Mouse (Mus musculus): ENCODE measurements at regions not wholly inside any gene's neighbourhood (a gene's known extent, or its start where the extent isn't known, plus 50 kb on each side); places are given as distances from the start of the nearest gene placed in this dataset.
A peak's percentile ranks its signal among the peaks of the same experiment; 100 is the strongest.

DNA sequence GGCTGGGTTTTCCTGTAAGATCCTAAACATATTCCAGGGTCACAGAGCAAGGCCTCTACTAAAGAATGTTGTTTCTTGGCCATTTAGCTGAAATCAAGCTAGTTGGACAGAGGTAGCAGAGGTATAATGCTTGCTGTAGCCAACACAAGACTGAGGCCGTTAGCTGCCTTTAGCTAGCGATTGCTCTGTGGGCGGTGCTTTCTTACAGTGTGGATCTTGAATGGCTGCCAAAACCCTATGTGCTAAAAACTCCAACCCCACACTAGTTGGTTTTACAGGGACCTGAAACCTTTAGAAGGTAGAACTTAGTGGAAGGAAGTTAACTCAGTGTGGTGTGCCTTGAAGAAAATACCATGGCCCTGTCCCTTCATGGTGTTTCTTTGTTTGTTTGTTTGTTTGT, 110.9 kb upstream of the Tmc1 start:
- ATAC-seq (ENCODE audit: low FRiP score, low read depth): no peak
- H3K4me3 ChIP-seq: no peak overlapping the region
- H3K27ac ChIP-seq (replicated peaks): no peak overlapping the region
- H3K4me1 ChIP-seq: no peaks in the 10 kb centered on the region
- no peaks in the 10 kb centered on the region for H3K9me3 ChIP-seq
- no peaks in the 10 kb centered on the region for H3K27me3 ChIP-seq
- no peak overlapping the region for H3K9ac ChIP-seq (replicated peaks)
- H3K4me2 ChIP-seq (replicated peaks): no peak overlapping the region
- H3K36me3 ChIP-seq: no peaks in the 10 kb centered on the region
- WGBS: 86% methylated on average over 3 of the region's 3 CpGs

DNA sequence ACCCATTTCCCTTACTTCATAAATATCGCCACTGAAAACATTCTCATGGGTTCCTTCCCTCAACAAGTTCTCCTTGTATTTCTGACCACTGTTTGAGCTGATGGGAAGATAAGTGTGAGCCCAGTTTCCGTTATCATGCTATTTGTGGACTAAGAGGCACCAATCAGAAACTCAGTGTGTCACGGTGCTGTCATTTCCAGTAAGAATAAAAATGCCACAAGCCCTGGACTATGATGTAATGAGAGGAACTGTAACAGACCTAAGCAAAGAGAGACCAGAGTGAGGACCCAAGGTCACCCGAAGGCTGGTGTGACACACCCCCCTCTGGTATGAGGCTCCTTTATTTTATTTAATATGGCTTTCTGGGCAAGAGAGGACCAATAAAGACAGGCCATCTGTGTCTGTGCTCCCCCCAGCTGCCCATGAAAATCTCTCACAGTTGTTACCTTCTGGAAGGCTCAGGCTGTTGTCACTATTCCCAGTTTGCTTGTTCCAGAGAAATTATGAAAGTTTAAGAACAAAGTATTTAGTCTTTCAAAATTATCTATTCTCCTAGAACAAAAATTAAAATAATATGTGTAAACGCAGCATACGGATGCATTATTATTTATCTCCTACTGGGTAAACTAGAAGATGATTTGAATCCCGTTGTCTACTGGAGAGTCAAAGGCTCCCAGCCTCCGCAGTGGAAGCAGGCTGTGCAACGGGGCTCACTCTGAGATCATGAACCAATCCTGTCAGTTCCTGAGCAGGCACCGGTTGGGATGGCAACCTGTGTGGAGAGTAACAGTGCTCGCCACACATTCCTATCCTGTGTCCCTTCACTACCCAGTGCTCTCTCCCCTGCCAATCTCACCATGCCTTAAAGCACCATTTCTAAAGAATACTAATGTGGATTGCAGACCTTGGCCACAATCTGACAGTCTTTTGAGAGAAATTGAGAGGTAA, 99.9 kb upstream of the Tmc1 start:
- 68% methylated on average over 11 of the region's 11 CpGs for WGBS
- Histone ChIP-seq H3K27ac (replicated peaks) (no peak overlapping the region), H3K4me2 (replicated peaks) (no peak overlapping the region), H3K4me1 (no peaks in the 10 kb centered on the region), H3K27me3 (no peaks in the 10 kb centered on the region), H3K9me3 (no peaks in the 10 kb centered on the region), H3K4me3 (no peak overlapping the region), H3K9ac (replicated peaks) (no peak overlapping the region), H3K36me3 (no peaks in the 10 kb centered on the region)
- ATAC-seq (ENCODE audit: low FRiP score, low read depth): peak; percentile 85

DNA sequence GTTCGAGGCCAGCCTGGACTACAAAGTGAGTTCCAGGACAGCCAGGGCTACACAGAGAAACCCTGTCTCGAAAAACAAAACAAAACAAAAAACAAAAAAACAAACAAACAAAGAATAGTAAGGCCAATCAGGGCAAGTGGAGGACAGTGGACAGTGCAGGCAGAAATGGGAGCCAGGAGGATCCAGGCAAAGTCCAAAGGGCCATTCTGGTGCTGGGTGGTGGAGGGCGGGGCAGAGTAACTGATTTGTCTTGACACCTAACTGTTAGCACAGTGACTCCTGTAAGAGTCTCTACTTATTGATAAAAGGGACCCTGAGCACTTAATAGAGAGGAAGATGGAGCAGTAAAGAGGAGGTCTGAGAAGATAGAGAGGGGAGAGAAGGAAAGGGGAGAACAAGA, 98.8 kb upstream of the Tmc1 start:
- Histone ChIP-seq H3K4me3 (no peak overlapping the region), H3K36me3 (no peaks in the 10 kb centered on the region), H3K27me3 (no peaks in the 10 kb centered on the region), H3K9me3 (no peaks in the 10 kb centered on the region), H3K9ac (replicated peaks) (no peak overlapping the region), H3K4me1 (no peaks in the 10 kb centered on the region), H3K4me2 (replicated peaks) (no peak overlapping the region), H3K27ac (replicated peaks) (no peak overlapping the region)
- 89% methylated on average over 3 of the region's 3 CpGs for WGBS
- ATAC-seq (ENCODE audit: low FRiP score, low read depth): no peak

DNA sequence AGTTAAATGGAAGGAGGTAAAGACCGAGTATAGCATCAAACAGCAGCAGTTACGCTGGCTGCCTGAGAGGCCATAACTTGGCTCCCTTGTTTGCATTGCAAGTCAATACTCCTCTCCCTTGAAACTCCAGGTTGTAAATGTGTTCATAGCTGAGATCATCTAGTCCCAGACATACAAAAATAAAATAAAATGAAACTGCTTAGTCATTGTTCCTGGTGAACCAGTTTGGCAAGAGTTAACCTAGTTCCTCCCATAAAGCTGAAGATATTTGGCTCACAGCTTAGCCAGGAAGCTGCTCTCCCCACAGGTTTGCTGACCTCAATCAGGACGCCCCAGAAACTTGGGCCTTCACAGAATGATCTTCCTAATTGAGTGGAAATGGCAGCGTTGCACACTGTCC, 97.9 kb upstream of the Tmc1 start:
- H3K9me3 ChIP-seq: no peaks in the 10 kb centered on the region
- H3K36me3 ChIP-seq: no peaks in the 10 kb centered on the region
- H3K27me3 ChIP-seq: no peaks in the 10 kb centered on the region
- H3K4me1 ChIP-seq: no peaks in the 10 kb centered on the region
- H3K4me2 ChIP-seq (replicated peaks): no peak overlapping the region
- H3K4me3 ChIP-seq: no peak overlapping the region
- ATAC-seq (ENCODE audit: low FRiP score, low read depth): no peak
- WGBS: 83% methylated on average over 4 of the region's 4 CpGs
- no peak overlapping the region for H3K9ac ChIP-seq (replicated peaks)
- no peak overlapping the region for H3K27ac ChIP-seq (replicated peaks)

DNA sequence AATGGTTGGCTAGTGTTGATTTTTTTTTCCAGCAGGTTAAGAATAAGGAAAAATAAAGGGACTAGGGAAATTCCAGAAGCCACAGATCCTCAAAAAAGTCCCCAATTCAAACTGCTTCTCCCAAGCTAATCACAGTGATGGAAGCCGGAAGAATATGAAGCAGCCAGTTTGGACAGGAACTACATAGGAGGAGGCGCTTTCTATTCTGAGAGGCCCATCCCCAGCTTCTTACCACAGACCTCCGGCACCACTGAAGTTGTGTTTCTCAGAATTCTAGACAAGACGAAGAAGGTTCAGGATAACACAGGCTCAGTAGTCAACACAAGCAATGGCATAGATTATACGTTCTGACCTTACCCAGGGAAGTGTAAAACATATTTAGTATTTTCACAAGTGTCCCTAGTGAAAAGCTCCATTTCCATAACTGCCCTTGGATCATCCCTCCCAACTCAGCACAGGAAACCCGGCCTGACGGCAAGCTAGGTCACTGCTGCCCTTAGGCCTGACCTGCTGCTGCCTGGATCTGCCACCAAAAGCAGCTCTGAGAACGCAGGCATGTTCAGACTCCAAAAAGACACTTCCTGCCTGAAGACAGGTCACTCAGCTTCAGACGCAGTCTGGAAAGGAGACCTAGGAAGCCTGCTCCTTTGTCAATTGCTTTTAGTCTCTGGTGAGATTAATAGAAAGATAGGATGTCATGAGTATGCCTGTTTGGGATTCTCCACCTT, 97.2 kb upstream of the Tmc1 start:
- Histone ChIP-seq H3K9ac (replicated peaks) (no peak overlapping the region), H3K4me2 (replicated peaks) (no peak overlapping the region), H3K27ac (replicated peaks) (no peak overlapping the region), H3K36me3 (no peaks in the 10 kb centered on the region), H3K4me1 (no peaks in the 10 kb centered on the region), H3K9me3 (no peaks in the 10 kb centered on the region), H3K4me3 (no peak overlapping the region), H3K27me3 (no peaks in the 10 kb centered on the region)
- ATAC-seq (ENCODE audit: low FRiP score, low read depth): no peak
- 80% methylated on average over 9 of the region's 9 CpGs for WGBS

DNA sequence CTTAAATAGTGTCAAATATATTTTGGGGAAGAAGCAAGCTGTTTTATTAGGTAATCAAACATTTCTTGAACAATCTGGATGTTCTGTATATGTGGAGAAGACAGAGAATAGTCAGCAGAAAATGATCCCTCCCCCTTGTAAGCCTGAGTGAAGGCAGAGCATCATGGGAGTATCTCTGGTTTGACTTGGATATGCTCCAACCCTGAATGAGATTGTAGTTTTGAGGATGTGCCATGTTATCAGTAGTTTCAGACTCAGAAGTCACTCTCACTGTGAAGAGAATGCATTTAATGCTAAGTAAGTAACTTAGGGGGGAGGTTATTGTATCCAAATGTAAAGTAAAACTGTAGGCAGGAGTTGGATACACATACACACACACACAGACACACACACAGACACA, 95.3 kb upstream of the Tmc1 start:
- no peaks in the 10 kb centered on the region for H3K27me3 ChIP-seq

DNA sequence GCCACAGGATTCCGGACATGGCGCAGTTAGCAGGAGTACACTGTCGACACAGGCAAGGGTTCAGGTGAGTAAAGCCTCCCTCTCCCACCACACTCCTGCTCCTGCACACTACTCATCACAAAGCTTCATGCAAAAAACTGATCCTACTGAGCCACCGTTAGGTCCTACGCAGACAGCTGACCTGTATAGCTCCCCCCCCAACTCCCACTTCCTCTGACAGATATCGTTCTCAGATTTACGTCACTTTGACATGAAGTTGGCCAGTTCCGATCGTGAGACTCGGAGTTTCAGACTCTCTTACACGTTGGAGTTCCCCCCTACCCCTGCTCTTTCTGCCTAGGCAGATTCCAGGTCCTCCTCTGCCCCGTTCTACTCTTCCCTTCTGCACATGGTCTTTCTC, 91.6 kb upstream of the Tmc1 start:
- no peak for ATAC-seq (ENCODE audit: low FRiP score, low read depth)
- Histone ChIP-seq H3K9me3 (no peaks in the 10 kb centered on the region), H3K36me3 (no peaks in the 10 kb centered on the region), H3K27me3 (no peaks in the 10 kb centered on the region), H3K4me3 (no peak overlapping the region), H3K9ac (replicated peaks) (no peak overlapping the region), H3K4me2 (replicated peaks) (no peak overlapping the region), H3K4me1 (no peaks in the 10 kb centered on the region), H3K27ac (replicated peaks) (no peak overlapping the region)
- WGBS: 89% methylated on average over 12 of the region's 12 CpGs

More for the DNA sequence above, 95.3 kb upstream of the Tmc1 start:
- no peaks in the 10 kb centered on the region for H3K9me3 ChIP-seq
- no peak overlapping the region for H3K4me2 ChIP-seq (replicated peaks)
- no peaks in the 10 kb centered on the region for H3K4me1 ChIP-seq
- H3K4me3 ChIP-seq: no peak overlapping the region
- ATAC-seq (ENCODE audit: low FRiP score, low read depth): no peak
- H3K27ac ChIP-seq (replicated peaks): no peak overlapping the region
- H3K36me3 ChIP-seq: no peaks in the 10 kb centered on the region
- no peak overlapping the region for H3K9ac ChIP-seq (replicated peaks)

DNA sequence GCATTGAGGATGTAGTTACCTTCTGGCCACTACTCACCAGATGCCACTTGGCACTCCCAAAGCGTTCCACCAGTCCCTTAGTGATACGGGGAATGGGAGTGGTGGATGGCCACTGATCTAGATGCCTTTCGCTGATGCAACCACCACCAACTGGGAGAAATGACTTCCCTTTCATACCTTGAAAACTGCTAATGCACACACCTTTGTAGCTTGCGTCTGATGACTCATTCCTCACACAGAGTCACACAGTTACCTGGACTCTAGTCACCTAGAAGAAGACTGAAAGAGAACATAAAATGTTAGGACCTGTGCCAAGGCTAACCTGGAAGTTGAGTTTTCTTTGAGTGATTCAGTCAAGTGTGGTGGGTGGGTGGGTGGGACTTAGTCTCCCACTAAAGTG, 90.0 kb upstream of the Tmc1 start:
- H3K4me3 ChIP-seq: no peak overlapping the region
- ATAC-seq (ENCODE audit: low FRiP score, low read depth): no peak
- H3K4me2 ChIP-seq (replicated peaks): no peak overlapping the region
- 97% methylated on average over 4 of the region's 4 CpGs for WGBS
- no peaks in the 10 kb centered on the region for H3K9me3 ChIP-seq
- no peaks in the 10 kb centered on the region for H3K4me1 ChIP-seq
- H3K27ac ChIP-seq (replicated peaks): no peak overlapping the region
- no peaks in the 10 kb centered on the region for H3K36me3 ChIP-seq
- no peaks in the 10 kb centered on the region for H3K27me3 ChIP-seq
- no peak overlapping the region for H3K9ac ChIP-seq (replicated peaks)

DNA sequence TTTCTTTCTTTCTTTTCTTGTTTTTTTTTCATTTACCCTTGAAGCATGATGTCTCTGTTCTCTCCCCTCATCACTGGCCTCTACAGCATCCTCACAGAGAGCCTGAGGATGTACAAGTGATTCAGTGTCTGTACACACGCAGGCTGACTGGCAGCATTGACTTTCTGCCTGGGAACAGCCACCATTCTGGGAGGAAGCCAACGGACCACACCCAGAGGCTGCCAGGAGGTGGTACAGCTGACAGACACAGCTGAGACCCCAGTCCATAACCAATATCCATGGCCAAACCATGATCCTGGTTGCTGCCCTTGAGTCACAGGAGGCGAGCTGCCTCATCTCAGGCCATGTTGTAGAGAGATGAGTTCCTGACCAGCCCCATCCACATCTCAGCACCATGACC, 88.5 kb upstream of the Tmc1 start:
- no peak overlapping the region for H3K27ac ChIP-seq (replicated peaks)
- no peaks in the 10 kb centered on the region for H3K9me3 ChIP-seq
- H3K9ac ChIP-seq (replicated peaks): no peak overlapping the region
- WGBS: 92% methylated on average over 3 of the region's 3 CpGs
- H3K4me1 ChIP-seq: no peaks in the 10 kb centered on the region
- no peaks in the 10 kb centered on the region for H3K36me3 ChIP-seq
- ATAC-seq (ENCODE audit: low FRiP score, low read depth): no peak
- no peak overlapping the region for H3K4me3 ChIP-seq
- H3K4me2 ChIP-seq (replicated peaks): no peak overlapping the region
- no peaks in the 10 kb centered on the region for H3K27me3 ChIP-seq

DNA sequence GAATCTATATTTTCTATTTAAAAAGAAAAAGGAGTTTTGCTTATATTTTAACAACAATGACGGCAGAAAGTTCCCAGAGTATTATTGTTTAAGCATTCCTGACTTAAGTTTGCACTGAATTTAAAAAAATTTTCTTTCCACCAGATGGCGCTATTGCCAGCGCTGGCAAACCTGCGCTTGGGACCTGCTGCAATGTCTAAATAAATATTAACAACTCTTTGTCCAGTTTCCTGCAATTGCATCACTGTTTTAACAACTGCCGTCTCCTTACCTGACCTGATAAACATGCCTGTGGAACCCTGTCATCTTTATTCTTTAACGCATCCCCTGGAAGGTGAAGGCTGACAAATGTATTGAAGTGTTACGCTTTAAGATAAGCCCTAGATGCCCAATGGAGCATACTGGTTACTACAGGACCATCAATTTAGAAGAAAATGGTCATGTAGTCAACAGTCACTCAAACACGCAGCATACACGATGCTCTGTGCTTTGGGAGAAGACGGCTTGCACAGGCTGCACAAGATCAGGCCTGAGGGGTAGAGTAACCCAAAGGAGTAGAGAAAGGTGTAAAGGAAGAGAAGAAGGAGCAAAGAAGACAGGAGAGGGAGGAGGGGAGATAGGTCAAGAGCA, 83.6 kb upstream of the Tmc1 start:
- H3K4me1 ChIP-seq: peaks cover 8% of the 10 kb centered on the region; the same call in 1 of the 2 replicates
- H3K27me3 ChIP-seq: no peaks in the 10 kb centered on the region
- no peaks in the 10 kb centered on the region for H3K36me3 ChIP-seq
- ATAC-seq (ENCODE audit: low FRiP score, low read depth): peak; percentile 32; the same call in 1 of the 2 replicates
- no peak overlapping the region for H3K4me2 ChIP-seq (replicated peaks)
- H3K4me3 ChIP-seq: no peak overlapping the region
- no peaks in the 10 kb centered on the region for H3K9me3 ChIP-seq
- no peak overlapping the region for H3K9ac ChIP-seq (replicated peaks)
- WGBS: 47% methylated on average over 10 of the region's 10 CpGs
- H3K27ac ChIP-seq (replicated peaks): no peak overlapping the region

DNA sequence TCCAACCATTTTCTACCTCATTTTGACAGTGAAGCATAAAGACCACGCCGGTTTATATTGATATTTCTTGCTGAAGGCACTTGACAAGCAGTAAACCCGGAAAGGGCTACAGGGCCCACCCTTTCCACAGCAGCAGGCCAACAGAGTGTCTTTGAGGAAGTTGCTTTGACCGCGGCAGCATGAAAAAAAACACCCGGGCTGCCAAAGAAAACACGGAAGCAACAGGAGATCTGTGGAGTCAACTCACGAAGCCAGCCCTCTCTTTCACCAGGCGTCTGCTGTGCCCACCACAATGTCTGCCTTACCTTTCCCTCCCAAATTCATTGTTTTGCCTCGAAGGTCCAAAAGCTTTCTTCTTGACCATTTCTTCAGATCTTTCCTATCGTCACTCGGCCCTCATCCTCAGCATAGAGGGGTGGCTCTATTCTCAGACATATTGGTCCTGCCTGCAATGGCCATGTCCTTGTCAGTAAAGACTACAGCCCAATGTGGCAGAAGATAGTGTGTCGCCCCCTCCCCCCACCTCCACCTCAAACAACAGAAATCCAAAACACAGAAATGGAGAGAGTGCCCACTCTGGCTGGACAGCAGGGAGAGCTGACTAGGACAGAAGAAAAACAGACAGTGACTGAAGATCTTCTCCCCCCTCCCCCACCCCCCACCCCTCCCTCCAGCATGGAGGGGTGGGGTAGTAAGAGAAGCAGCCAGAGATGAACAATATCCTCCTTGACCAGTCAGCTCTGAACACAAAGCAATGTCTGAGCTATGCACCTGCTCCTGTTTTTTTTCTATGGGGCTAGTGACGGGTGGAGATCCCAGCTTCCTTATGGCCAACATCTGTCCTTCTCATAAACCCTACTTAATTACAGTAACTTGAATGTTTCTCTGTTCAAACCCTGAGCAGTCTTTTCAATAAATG, 82.8 kb upstream of the Tmc1 start:
- Histone ChIP-seq H3K4me2 (replicated peaks) (no peak overlapping the region), H3K36me3 (no peaks in the 10 kb centered on the region), H3K9me3 (no peaks in the 10 kb centered on the region), H3K9ac (replicated peaks) (no peak overlapping the region), H3K4me1 (peaks cover 8% of the 10 kb centered on the region; the same call in 1 of the 2 replicates), H3K27ac (replicated peaks) (no peak overlapping the region; the same call in 1 of the 2 replicates), H3K27me3 (no peaks in the 10 kb centered on the region), H3K4me3 (no peak overlapping the region)
- peak; percentile 71 for ATAC-seq (ENCODE audit: low FRiP score, low read depth)
- WGBS: 74% methylated on average over 14 of the region's 14 CpGs
